Mouse (Mus musculus) kidney, adult 11 months (tissue): ENCODE data around the gene Ifi27l2b.

Experiments used
- DNase-seq: peaks from one replicate; pipeline ENCODE4 v3.0.0; 2022

Gene Ifi27l2b

DNA sequence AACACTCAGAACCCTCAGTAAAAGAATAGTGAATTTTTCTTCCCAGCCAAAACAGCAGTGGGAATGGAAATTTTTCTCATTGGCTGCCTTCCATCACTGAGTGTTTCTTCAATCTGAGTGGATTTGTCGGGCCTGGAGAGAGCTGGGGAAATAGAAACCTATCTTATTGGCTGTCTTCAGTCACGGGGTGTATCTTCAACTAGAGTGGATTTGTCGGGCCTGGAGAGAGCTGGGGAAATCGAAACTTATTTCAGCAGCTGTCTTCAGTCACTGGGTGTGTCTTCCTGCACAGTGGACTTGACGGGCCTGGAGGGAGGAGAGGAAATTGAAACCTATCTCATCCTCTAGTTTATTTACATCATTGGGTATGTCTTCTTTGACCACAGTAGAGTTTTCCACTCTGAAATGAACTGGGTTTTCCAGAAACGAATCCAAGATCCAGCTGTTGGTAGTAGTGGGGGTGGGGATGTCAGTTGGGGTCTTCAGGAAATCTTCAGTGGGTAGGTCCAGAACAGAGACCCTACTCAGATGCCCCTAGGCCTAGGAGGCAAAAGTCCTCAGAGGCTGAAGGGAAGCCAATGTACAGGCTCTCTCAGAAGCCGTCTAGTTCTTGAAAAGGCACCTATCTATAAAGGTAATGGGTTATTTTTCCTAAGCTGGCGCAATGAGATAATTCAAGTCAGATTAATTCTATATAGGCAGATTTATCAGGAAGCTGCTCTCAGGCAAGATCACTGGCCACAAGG lies 22.9 kb downstream of the Ifi27l2b start, which contains the start of gene Ifi27:
Gene Ifi27 (plus strand): TSS at position 226 of the 746 bp plus-strand sequence.
- DNase-seq = peak; percentile 88

DNA sequence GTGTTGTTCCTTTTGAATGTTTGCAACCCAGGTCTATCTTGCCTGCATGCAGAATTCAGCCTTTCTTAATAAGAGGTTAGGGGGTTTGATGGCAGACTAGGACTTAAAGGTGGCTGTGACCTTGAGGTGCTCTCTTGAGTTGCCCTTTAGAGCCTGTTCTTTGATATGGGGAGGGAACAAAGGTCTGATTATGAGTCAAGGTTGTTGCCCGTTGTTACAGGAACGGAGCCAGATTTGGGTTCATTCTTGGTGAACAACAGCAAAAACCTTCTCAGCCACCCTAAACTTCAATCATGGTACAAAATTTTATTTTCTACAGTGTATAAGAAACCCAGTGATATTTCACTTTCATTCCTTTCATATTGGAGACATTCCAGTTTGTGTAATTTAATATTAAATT lies 23.6 kb downstream of the Ifi27l2b start:
- DNase-seq = no peak

DNA sequence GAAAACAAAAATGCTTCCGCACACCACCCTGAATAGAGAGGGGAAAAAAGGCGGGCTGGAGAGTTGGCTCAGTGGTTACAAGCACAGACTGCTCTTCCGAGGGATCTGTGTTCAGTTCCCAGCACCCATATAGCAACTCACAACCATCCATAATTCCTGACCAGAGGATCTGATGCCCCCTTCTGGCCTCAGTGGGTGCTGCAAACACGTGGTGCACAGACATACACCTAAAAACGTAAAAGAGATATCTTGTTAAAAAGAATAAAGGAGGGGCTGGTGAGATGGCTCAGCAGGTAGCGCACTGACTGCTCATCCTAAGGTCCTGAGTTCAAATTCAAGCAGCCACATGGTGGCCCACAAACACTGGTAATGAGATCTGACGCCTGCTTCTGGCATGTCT lies 30.3 kb downstream of the Ifi27l2b start:
- DNase-seq = no peak

DNA sequence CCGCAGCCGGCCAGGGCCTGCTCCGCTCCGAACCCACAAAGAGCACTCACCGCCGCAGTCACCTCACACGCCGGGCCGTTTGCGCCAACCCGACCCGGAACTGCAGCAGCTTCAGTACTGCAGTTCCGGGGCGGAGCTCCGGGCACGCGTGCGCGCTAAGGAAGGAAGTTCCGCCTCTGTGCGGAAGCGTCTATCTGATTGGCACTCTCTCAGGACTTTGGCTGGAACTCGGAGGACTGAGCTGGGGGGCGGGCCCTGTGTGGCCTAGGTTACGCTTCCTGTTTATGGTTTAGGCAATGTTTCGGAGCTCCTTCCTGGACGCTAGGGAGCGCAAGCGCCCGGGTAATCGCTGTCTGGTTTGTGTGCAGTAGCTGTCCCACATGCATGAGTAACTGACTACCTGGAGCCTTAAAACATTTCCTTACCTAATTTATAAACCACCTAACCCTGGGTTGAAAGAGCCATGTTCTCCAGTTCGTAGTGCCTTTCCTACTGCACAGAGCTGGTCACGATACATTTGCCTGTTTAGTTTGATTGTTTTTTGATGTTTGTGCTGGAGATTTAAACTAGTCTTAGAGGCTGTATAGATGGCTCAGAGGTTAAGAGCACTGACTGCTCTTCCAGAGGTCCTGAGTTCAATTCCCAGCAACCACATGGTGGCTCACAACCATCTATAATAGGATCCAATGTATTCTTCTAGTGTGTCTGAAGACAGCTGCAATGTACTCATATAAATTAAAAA lies 31.1 kb downstream of the Ifi27l2b start, which contains the start of gene Ddx24:
Gene Ddx24 (minus strand): TSS at position 102 of the 742 bp plus-strand sequence.
- peak; percentile 99 for DNase-seq

DNA sequence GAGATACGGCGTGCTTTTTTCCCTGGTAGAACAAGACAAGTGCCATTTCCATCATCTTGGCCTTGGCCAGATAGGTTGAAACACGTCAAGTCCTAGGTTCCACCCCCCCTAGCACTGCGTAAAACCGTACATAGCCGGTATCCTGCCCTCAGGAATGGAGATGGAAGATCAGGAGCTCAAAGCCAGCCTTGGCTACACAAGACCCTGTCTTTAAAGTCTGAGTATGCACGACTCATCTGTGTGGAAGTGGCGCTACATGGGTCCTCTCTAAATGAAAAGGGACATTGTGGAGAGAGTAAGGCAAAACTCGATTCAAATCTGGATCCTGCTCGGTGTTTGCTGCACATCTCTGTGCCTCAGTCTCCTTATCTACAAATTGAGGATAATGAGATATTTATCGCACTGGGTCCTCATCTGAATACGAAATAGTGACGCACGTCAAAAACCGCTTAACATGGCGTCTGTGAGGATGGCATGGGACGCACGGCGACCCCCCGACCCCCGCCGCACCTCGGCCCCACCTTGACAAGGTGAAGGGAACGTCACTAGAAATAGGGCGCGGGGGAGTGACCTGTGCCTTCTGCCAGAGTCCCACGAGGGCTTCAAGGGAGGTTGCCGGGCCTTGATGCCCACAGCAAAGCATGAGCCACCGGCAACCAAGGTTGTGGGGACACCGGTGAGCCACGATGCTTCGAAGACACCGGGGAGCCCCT lies 31.9 kb downstream of the Ifi27l2b start:
- no peak for DNase-seq

DNA sequence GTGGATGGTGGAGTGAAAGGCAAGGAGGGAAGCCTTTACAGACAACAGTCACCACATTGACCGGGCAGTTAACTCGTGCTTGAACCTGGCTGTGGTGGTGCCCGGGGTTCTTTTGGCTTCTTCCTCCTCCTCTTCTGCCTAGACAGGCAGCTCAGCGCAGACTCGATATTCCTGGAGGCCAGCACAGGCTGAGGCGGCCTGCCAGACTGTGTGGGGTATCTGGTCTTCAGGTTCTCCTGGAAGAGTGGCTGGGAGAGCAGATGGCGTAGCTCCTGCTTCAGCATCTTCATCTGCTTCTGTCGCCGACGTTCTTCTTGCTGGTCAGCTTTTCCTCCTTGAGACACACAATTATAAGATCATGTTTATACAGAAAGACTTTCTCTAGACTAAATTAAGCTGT lies 48.9 kb downstream of the Ifi27l2b start:
- DNase-seq = no peak

DNA sequence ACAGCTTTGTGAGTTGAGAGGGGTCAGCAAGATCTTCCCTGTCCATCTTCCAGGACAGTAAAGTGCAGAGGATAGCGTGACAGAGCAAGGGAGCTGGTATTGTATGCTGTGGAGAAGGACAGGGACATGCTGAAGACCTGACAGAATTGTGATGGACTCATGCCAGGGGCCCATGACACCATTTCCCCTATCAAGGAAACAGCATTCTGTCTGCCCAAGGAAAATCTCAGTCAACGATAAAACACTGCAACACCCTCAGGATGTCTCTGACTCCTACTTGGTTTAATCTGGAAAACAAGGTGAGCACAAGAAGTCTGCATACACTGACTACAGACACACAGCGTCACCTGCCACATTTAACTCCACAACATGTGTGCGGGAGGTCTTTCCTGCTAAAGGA lies 49.3 kb downstream of the Ifi27l2b start, which contains the start of gene 9330161L09Rik:
Gene 9330161L09Rik (minus strand): TSS at position 101 of the 400 bp plus-strand sequence.
- no peak for DNase-seq

DNA sequence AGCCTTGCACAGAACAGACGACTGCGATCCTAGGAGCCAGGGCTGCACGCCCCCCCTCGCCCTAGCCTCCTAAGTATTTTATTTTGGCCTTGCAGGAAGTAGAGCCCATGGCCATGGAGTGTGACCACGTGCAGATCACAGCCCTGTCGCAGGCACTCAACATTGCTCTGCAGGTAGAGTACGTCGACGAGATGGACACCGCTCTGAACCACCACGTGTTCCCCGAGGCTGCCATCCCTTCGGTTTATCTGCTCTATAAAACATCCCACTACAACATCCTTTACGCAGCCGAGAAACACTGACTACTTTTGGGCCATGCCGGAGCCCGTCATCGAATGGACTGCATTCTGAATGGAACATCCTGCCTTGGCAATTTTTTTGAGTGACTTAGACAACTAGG lies 52.9 kb downstream of the Ifi27l2b start:
- no peak for DNase-seq
